Mouse (Mus musculus) embryo, embryonic 10 days (tissue): ENCODE results near the gene Tcte1.
A peak's percentile ranks its signal among the peaks of the same experiment; 100 is the strongest.

ENCODE experiments used
- DNase-seq: peaks from one replicate; pipeline ENCODE4 v3.0.0-alpha.2; 2015; ENCODE audit warnings: low spot score

Tcte1 gene

DNA sequence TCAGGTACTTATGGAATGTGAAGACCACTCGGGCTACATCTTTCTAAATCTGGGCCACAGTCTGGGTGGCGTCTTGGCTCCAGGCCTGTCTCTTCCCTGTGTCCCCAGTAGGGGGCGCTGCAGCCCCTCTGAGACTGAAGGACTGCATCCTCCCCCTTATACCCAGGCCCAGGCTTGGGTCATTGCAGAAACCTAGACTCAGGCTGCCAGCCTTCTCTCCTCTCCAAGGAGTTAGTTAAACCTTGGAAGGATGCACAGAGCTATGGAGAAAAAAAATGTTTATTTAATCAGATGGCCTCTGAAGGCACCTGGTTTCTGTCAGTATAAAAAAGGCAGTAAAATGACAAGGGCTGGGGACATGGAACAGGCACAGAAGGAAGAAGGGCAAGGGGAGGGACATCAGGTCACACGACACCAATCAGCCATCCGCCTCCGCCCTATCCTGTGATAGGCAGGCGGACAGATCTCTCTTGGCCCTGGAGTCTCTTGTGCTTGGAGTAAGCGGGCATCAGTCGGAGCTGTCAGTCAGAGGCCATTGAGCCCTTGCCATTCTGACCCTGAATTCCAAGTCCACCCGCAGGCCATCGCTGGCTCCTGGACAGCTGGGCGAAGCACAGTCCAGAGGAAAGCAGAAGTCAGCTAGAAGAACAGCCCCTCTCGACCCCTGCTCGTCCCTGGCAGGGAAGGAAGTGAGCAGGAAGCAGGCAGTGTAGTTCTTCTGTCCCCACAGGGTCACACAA is 61.9 kb downstream of the Tcte1 start:
- DNase-seq = peak; percentile 88

DNA sequence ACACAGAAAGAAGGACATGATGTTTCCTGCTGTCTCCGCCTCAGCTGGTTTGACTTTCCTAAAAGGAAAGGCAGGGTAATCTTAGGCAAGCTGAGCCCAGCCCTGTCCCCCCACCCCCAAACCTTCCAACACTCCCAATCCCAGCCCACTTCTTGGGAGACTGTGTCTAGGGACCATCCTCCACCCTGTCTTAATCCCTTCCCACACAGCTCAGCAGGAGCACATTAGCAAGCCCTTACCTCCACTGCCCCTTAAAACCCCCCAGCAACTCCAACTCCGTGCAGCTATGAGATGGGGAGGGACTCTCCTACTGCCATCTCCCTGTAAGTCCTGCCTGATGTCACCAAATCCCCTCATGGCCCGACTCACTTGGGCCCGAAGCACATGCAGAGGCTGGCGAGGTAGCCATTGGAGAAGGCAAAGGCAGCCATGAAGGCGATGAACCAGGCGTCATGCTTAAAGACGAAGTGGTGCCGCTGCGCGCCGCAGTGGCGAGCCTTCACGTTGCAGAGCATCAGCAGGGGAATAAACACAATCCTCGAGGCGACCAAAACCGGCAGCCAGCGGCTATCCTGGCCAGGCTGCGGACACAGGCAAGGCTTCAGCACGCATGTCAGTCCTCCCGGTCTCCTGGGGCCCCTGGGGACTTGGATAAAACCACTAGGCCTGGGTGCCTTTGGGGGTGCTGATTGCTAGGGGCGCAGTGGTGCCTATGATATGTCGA is 62.7 kb downstream of the Tcte1 start:
- no peak for DNase-seq

DNA sequence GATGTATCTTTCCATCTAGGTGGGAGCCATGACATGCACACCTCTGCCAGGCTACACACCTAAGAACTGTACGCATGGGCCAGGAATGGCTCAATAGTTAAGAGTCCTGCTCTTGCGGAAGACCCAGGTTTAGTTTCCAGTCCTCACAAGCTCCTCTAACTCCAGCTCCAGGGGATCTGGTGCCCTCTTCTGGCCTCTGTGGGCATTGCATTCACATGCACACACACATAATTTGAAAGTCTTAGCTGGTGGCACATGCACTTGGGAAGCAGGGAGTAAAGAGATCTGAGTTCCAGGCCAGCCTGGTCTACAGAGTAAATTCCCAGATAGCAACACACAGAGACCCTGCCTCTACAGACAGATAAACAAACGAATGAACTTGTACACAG is 63.2 kb downstream of the Tcte1 start:
- no peak for DNase-seq

DNA sequence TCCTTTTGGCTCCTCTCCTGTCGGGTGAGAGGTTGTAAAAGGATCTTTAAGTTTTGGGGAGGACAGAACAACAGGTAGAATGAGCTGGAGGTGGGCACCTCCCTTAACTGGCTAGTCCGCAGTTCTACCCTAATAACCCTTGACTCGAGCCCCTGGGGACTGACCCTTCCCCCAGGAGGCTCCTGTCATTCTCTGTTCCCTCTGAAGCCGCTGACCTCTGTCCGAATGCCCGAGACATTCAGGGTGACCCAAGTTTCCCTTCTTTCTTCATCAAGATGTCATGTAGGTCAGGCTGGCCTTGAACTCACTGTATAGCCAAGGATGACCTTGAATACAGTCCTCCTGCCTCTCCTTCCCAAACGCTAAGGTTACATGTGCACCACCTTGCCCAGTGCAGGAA is 65.1 kb downstream of the Tcte1 start:
- no peak for DNase-seq

GRCm38 (mm10) chr17:45589236-45589635 is 66.0 kb downstream of the Tcte1 start:
- no peak for DNase-seq

DNA sequence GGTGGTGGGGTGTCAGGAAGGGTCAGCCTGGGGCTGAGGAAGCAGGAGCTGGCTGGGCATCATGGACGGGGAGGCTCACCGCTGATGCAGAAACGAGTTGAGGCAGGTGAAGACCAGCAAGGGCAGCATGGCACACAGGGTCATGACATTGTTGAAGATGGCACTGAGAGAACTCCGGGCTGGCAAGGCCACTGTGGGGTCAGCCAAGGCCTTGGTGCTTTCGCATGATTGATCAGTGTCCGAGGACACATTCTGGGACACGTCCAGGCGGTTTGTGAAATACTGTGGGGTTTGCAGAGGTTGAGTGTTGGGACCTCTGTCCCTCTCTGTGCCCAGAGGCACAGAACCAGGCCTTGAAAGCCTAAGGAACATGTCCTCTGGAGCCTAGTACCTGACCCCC is 66.6 kb downstream of the Tcte1 start:
- DNase-seq = no peak

DNA sequence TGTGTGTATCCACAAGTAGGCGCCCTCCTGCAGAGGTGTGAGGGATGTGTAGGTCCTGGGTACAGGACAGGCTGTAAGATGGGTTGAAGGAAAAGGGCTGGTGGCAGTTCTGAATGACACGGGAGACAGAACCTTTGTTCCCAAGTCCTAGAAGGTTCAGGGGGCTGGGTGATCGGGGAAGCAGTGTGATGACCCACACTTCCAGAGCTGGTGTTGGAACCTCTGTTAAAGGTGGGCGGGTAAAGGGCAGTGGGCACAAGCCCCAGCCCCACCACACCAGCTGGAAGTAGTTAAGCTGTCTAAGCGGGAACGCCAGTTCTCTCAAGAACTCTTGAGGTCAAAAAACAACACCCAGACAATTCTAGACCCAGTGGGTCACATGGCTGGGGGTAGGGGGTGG is 67.2 kb downstream of the Tcte1 start:
- no peak for DNase-seq

DNA sequence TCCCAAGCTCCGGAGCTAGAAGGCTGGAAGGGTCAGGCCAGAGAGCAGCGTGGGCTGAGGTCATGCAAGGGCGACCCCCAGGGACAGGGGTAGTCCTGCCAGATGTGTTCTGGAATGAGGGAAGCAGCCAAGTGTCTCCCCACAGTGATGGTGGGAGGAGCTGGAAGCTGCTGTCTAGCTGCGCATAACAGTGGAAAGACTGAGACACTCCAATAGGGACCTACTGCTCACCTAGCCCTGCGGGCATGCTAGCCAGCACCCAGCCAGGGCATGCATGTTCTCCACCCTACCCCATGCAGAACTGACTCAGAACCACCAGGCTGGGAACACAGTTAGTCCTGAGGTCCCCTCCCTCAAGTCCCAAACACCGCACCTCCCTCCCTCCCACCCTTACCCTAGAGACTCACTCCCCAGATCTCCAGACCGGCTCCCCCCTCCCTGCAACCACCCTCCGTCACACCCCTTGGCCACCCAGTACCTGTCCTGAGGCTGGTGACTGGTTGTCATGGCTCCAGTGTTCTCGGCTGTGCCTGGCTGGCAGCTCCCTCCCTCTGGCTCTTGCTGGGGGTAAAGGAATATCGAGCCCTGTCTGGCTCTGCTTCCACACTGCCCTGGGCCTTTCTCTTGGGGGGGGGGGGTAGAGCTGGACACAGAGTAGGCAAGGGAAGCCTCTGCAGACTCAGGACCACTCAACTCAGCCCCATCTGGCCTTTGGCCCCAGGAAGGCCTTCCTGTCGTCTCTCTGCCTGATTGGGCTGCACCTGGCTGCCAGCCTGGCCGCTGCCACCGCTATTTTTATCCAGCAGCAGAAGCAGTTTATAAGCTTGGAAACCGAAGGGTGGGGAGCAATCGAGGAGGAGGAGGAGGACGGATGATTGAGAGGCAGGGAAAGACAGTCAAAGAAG is 68.7 kb downstream of the Tcte1 start:
- DNase-seq = no peak
